Mouse (Mus musculus): Measurements from ENCODE around the gene Ubd. TPM values are rescaled to one million over a fixed set of nuclear protein-coding genes. Genes with fewer than 3 reads are reported as not detected.
A peak's percentile ranks its signal among the peaks of the same experiment; 100 is the strongest.

Ubd gene
- total and polyA plus RNA-seq, 3 experiments: 0.12 TPM; not detected in 2

DNA sequence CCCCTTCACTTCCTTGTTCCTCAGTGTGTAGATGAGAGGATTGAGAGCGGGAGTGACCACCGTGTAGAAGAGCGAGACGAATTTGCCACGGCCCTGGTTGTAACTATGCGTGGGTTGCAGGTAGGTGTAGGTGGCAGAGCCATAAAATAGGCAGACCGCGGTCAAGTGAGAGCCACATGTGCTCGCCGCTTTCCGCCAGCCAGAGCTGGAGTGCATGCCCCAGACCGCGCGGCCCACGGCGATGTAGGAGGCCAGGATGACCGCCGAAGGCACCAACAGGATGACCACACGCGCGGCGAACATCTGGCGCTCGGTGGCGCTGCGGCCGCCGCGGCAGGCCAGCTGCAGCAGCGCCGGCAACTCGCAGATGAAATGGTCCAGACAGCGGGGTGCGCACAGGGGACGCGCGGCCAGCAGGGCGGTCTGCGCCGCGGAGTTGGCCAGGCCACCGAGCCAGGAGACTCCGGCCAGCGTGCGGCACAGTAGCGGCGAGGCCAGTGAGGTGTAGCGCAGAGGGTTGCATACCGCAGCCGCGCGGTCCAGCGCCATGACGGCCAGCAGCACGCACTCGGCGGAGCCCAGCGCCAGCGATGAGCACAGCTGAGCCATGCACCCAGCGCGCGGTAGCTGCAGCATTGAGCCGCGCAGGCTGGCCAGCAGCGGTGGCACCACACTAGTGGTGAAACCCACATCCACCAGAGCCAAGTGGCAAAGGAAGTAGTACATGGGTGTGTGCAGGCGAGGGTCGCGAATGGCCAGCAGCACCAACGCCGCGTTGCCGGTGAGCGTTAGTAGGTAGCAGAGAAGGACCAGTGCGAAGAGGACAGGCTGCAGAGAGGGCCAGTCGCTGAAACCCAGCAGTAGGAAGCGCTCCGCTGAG lies 3.4 kb downstream of the Ubd start:
- WGBS: 1% methylated on average over 77 of the region's 77 CpGs
- Histone ChIP-seq H3K27me3 (ENCODE audit: control insufficient read depth, insufficient read depth, low read length) (peaks cover 11% of the 10 kb centered on the region), H3K9ac (ENCODE audit: low read depth, low read length) (no peak overlapping the region), H3K4me3 (0 out of 2 replicates have a peak overlapping the region, but pooled peaks have one; percentile 18), H3K79me2 (replicated peaks; ENCODE audit: control insufficient read depth, insufficient read depth, low read length) (no peaks in the 10 kb centered on the region), H3K4me1 (ENCODE audit: control insufficient read depth, insufficient read depth, low read length) (no peaks in the 10 kb centered on the region; the same call in 1 of the 2 replicates), H3K27ac (no peak overlapping the region), H3K36me3 (ENCODE audit: control insufficient read depth, insufficient read depth, low read length) (no peaks in the 10 kb centered on the region)
- peak in 1 of 2 experiments; percentile 30 for DNase-seq
- intact Hi-C loops (cut with DNase I): no loop called here
- TF ChIP-seq EP300 (IDR thresholded peaks at IDR 0.05; ENCODE audit: insufficient read depth, low read depth, low read length) (no peak), POLR2A (IDR thresholded peaks at IDR 0.05; ENCODE audit: insufficient read depth, low read depth, low read length) (no peak), CTCF (IDR thresholded peaks at IDR 0.05) (no peak)

DNA sequence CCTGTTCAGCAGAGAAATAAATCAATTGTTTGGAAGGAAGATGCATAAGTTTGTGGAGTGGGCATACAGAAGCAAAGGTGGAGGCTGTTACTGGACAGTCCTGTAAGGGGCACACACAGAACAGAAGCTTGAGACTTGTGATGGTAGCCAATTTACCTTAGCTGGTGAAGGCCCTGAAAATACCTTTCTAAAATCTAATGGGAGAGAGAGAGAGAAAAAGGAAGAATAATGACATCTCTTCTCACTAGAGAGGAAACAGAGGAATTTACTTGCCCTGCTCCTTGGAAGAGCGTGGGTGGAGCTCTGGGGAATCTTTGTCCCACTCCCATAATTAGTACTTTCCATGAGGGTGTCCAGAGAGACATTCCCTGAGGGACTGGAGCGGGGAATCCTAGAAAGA lies 7.2 kb downstream of the Ubd start, which contains the start of gene Olfr94:
TSS of gene Olfr94 (minus strand) at position 101 of the 400 bp plus-strand sequence.
- Histone ChIP-seq H3K79me2 (replicated peaks; ENCODE audit: control insufficient read depth, insufficient read depth, low read length) (no peaks in the 10 kb centered on the region), H3K4me1 (ENCODE audit: control insufficient read depth, insufficient read depth, low read length) (no peaks in the 10 kb centered on the region; the same call in 1 of the 2 replicates), H3K27ac (no peak within 1 kb of the TSS), H3K27me3 (ENCODE audit: control insufficient read depth, insufficient read depth, low read length) (peaks cover 10% of the 10 kb centered on the region), H3K4me3 (no peak within 1 kb of the TSS), H3K9ac (ENCODE audit: low read depth, low read length) (no peak within 1 kb of the TSS), H3K36me3 (ENCODE audit: control insufficient read depth, insufficient read depth, low read length) (no peaks in the 10 kb centered on the region)
- intact Hi-C loops (cut with DNase I): loop anchor here (5.0 kb wide), 1 partner anchor 309 kb away; the partner anchor contains the start of gene Trim40
- DNase-seq: no peak
- WGBS: 71% methylated on average over 2 of the region's 2 CpGs
- no peak for TF ChIP-seq CTCF (IDR thresholded peaks at IDR 0.05)
- no peak for TF ChIP-seq EP300 (IDR thresholded peaks at IDR 0.05; ENCODE audit: insufficient read depth, low read depth, low read length)
- no peak for TF ChIP-seq POLR2A (IDR thresholded peaks at IDR 0.05; ENCODE audit: insufficient read depth, low read depth, low read length)

DNA sequence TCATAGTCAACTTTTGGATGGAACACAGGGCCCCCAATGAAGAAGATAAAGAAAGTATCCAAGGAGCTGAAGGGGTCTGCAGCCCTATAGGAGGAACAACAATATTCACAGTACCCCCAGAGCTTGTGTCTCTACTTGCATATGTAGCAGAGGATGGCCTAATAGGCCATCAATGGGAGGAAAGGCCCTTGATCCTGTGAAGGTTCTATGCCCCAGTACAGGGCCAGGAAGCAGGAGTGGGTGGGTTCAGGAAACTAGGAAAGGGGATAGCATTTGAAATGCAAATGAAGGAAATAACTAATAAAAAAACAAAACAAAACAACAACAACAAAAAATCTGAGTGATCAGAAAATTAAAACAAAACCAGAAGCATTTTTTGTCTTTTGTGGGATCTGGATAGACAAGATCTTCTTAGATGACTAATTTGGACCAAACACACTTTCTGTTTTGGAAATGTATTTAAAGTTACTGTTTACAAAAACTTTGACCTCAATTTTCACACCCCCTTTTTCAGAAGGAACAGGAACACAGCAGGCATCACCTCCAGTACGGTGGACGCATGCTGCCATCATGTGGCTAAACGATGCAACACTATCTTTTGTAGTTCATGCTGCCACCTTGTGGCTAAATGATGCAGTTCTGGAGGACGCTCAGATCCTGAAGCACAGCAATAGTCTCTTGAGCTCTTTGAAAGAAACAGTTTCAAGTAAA lies 9.7 kb downstream of the Ubd start:
- peak; percentile 62 to 76 for DNase-seq
- no peaks in the 10 kb centered on the region for H3K36me3 ChIP-seq (ENCODE audit: control insufficient read depth, insufficient read depth, low read length)
- no peak overlapping the region for H3K4me3 ChIP-seq
- under 1% methylated on average over 4 of the region's 4 CpGs for WGBS
- H3K79me2 ChIP-seq (replicated peaks; ENCODE audit: control insufficient read depth, insufficient read depth, low read length): no peaks in the 10 kb centered on the region
- no peak; the same call in 1 of the 2 replicates for TF ChIP-seq CTCF (IDR thresholded peaks at IDR 0.05)
- TF ChIP-seq EP300 (IDR thresholded peaks at IDR 0.05; ENCODE audit: insufficient read depth, low read depth, low read length): peak; percentile 93
- 0 out of 2 replicates have a peak, but pooled peaks cover under 1% of the 10 kb centered on the region for H3K27me3 ChIP-seq (ENCODE audit: control insufficient read depth, insufficient read depth, low read length)
- intact Hi-C loops (cut with DNase I): loop anchor here (1.0 to 5.0 kb wide), 2 partner anchors 120 to 311 kb away; partner anchors contain the start of gene Trim40
- no peaks in the 10 kb centered on the region for H3K4me1 ChIP-seq (ENCODE audit: control insufficient read depth, insufficient read depth, low read length)
- no peak overlapping the region for H3K9ac ChIP-seq (ENCODE audit: low read depth, low read length)
- H3K27ac ChIP-seq: no peak overlapping the region

DNA sequence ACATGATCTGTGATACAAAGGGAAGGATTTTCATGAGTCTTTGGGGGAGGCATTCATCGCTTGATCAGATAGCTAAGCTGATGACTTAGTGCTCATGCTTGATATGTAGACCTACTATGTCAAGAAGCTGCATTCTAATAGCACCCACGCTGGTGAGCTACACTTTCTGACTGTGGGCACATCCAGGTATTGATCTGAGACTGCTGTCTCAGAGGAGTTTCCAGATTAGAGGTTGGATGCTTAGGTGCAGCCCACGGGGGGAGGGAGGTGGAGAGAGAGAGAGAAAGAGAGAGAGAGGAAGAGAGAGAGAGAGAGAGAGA lies 10.2 kb downstream of the Ubd start:
- TF ChIP-seq CTCF (IDR thresholded peaks at IDR 0.05): no peak
- no peak for TF ChIP-seq EP300 (IDR thresholded peaks at IDR 0.05; ENCODE audit: insufficient read depth, low read depth, low read length)
- no peak for TF ChIP-seq POLR2A (IDR thresholded peaks at IDR 0.05; ENCODE audit: insufficient read depth, low read depth, low read length)
- no peaks in the 10 kb centered on the region for H3K79me2 ChIP-seq (replicated peaks; ENCODE audit: control insufficient read depth, insufficient read depth, low read length)
- intact Hi-C loops (cut with DNase I): loop anchor here (1.0 to 5.0 kb wide), 2 partner anchors 121 to 312 kb away; partner anchors contain the start of gene Trim40
- WGBS: 22% methylated on average over 3 of the region's 3 CpGs
- H3K4me3 ChIP-seq: no peak overlapping the region
- no peak overlapping the region for H3K27ac ChIP-seq
- H3K36me3 ChIP-seq (ENCODE audit: control insufficient read depth, insufficient read depth, low read length): no peaks in the 10 kb centered on the region
- no peak for DNase-seq
- H3K9ac ChIP-seq (ENCODE audit: low read depth, low read length): no peak overlapping the region
- no peaks in the 10 kb centered on the region for H3K4me1 ChIP-seq (ENCODE audit: control insufficient read depth, insufficient read depth, low read length)
- no peaks in the 10 kb centered on the region for H3K27me3 ChIP-seq (ENCODE audit: control insufficient read depth, insufficient read depth, low read length)

DNA sequence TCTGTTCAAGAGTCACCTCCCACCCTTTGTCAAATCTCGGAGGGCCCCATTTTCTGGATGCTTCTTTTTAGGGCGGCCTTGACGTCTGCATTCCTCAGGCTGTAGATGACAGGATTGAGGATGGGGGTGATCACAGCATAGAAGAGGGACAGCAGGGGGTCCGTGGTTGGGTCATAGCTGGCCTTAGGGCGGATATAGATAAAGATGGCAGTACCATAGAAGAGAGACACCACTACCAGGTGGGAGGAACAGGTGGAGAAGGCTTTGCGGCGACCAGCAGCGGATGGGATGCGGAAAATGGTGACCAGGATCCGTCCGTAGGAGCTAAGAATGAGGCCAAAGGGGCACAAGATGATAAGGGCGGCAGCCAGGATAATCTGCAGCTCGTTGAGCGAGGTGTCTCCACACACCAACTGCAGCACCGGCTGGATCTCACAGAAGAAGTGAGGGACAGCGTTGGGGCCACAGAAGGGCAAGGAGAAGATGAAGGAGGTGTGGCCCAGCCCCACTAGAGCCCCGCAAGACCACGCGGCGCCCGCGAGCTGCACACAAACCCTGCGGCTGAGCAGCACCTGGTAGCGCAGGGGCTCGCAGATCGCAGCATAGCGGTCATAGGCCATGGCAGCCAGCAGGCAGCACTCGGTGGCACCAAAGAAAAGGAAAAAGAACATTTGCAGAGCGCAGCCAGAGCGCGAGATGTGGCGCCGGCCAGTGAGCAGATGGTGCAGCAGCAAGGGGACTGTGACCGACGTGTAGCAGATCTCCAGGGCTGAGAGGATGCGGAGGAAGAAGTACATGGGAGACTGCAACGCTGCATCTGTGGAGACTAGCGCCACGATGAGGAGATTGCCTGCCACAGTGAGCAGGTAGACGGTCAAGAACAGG lies 17.4 kb downstream of the Ubd start:
- 15% methylated on average over 40 of the region's 40 CpGs for WGBS
- H3K79me2 ChIP-seq (replicated peaks; ENCODE audit: control insufficient read depth, insufficient read depth, low read length): no peaks in the 10 kb centered on the region
- H3K4me3 ChIP-seq: no peak overlapping the region

More for the DNA sequence above, 17.4 kb downstream of the Ubd start:
- TF ChIP-seq POLR2A (IDR thresholded peaks at IDR 0.05; ENCODE audit: insufficient read depth, low read depth, low read length) (no peak), CTCF (IDR thresholded peaks at IDR 0.05) (no peak), EP300 (IDR thresholded peaks at IDR 0.05; ENCODE audit: insufficient read depth, low read depth, low read length) (no peak)
- no peaks in the 10 kb centered on the region for H3K4me1 ChIP-seq (ENCODE audit: control insufficient read depth, insufficient read depth, low read length)
- no peak overlapping the region for H3K27ac ChIP-seq
- H3K27me3 ChIP-seq (ENCODE audit: control insufficient read depth, insufficient read depth, low read length): peaks cover 6% of the 10 kb centered on the region
- intact Hi-C loops (cut with DNase I): no loop called here
- no peak overlapping the region for H3K9ac ChIP-seq (ENCODE audit: low read depth, low read length)
- no peak for DNase-seq
- H3K36me3 ChIP-seq (ENCODE audit: control insufficient read depth, insufficient read depth, low read length): no peaks in the 10 kb centered on the region

Measured in heart, adult 2 months (tissue).